Mouse (Mus musculus) lung, postnatal 14 days (tissue): ENCODE measurements around the gene Gm5771.
"Not testable (repeated sequence)": the region's sequence is repeated elsewhere in the genome, so short reads cannot be mapped to it uniquely, and the experiment has no call there.

Experiments
- DNase-seq: peaks from one replicate; pipeline ENCODE4 v3.0.0; 2021

Gm5771 gene

DNA sequence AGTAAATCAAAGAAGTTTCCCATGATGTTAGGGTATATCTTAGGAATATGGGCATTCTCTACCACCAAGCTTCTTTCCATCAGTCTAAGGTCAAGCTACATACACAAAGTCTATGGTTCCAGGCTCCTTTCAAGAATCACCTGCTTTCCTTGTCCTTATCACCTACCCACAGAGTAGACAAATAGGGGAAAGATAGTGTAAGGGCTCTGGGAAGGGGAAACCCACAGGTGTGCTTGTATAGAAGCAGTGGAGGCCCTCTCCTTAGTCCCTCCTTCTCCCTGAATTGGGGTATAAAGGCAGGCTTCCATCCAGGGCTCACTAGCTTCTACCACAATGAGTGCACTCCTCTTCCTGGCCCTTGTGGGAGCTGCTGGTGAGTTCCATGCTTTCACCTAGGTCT is at the start of gene Gm5771:
Gene Gm5771, plus strand, starts transcription at position 301 of the 400 bp plus-strand sequence.
- not testable (repeated sequence) for DNase-seq

GRCm38 (mm10) chr6:41353932-41354331 is 38.2 kb upstream of the Gm5771 start, which contains the start of gene Try10:
Gene Try10, plus strand, starts transcription at chr6:41354105.
- DNase-seq: no peak

GRCm38 (mm10) chr6:41373772-41374171 is 18.4 kb upstream of the Gm5771 start:
- DNase-seq: not testable (repeated sequence)

DNA sequence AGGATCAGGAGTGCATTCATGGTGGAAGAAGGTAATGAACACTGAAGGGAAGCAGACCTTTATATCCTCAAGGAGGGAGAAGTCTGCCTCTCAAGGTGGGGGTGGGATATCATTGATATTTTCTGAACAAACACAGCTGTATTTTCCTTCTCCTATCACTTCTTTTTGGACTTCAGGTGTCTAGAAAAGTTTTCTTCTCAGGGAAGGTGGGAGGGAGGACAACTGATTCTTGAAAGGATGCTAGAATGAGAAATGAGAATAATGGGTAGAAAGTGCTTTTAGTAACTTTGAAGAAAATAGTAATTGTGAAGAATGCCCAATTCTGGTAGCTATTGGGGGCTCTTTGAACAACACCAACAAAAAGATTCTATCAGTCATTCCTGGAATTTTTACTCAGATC is 14.6 kb upstream of the Gm5771 start, which contains the start of gene Prss3:
Gene Prss3, minus strand, starts transcription at position 101 of the 400 bp plus-strand sequence.
- not testable (repeated sequence) for DNase-seq

DNA sequence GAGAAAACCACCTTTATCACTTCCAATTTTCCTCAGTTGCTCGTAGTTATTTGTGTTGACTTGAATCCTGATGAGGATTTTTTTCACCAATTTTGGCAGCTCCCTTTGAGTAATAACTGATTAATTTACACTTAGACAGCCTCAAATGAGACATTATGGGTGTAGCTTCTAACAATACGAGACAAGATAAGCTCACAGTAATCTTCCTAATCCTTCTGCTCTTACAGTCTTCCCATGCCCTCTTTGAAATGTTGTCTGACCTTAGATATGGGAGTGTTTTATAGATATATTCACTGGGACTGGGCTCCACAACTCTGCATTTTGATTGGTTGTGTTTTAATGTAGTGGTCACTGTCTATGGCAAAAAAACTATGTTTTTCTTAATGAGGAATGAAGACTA is 5.4 kb upstream of the Gm5771 start:
- DNase-seq: no peak

DNA sequence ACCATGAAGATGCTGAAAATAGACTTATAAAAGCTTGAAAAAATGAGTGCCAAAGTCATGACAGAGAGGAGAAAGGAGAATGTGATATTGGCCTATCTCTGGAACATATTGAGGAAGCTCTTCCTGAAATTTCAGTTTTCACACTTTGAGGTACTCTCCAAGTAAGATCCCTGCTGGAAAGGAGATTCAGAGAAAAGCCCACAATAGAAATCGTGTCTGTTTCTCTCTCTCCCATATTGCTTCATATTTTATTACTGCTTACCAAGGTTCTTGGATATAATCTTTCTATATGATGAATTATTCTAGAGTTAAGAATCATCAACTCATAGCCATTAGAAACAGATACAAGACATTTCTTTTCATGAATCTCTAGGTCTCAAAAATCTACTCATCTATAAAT is 516 bp upstream of the Gm5771 start:
- not testable (repeated sequence) for DNase-seq

DNA sequence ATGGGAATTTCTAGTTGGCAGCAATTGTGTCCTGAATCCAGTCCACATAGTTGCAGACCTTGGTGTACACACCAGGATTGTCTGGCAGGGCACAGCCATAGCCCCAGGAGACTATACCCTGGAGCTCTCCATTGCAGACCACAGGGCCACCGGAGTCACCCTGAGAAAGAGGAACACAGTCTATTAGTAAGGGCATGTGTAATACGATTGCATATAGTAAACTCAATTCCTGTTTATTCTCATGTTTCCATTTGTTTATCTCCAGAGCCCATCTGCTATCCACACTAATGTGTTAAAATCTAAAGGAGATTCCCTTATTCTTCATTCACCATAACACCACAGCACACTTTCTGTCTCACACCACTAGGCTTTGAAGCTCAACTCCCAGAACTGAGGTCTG is 50.1 kb downstream of the Gm5771 start:
- not testable (repeated sequence) for DNase-seq

GRCm38 (mm10) chr6:41446045-41446444 is 53.9 kb downstream of the Gm5771 start, which contains the start of gene Gm10334:
Gene Gm10334, minus strand, starts transcription at chr6:41446145.
- DNase-seq: not testable (repeated sequence)
